Mouse (Mus musculus): ENCODE measurements around the gene Pik3cd.

Gene Pik3cd

GRCm38 (mm10) chr4:149609256-149610025 lies 92.9 kb downstream of the Pik3cd start:
- DNase-seq (ENCODE audit: inconsistent ontology term), result no peak

GRCm38 (mm10) chr4:149608309-149608638 lies 94.1 kb downstream of the Pik3cd start:
- DNase-seq (ENCODE audit: inconsistent ontology term), result no peak

GRCm38 (mm10) chr4:149607591-149608308 lies 94.6 kb downstream of the Pik3cd start:
- peak; percentile 73 for DNase-seq (ENCODE audit: inconsistent ontology term)

- DNase-seq (ENCODE audit: inconsistent ontology term), result no peak
Observed at GRCm38 (mm10) chr4:149606766-149607358, 95.5 kb downstream of the Pik3cd start.

- DNase-seq (ENCODE audit: inconsistent ontology term), result no peak
Observed at GRCm38 (mm10) chr4:149606056-149606455, 96.3 kb downstream of the Pik3cd start.

GRCm38 (mm10) chr4:149604518-149604917 lies 97.9 kb downstream of the Pik3cd start:
- DNase-seq (ENCODE audit: inconsistent ontology term), result no peak

GRCm38 (mm10) chr4:149603860-149604259 lies 98.5 kb downstream of the Pik3cd start:
- DNase-seq (ENCODE audit: inconsistent ontology term), result no peak

GRCm38 (mm10) chr4:149602236-149602635 lies 100.1 kb downstream of the Pik3cd start:
- DNase-seq (ENCODE audit: inconsistent ontology term), result no peak

GRCm38 (mm10) chr4:149601484-149601883 lies 100.9 kb downstream of the Pik3cd start:
- no peak for DNase-seq (ENCODE audit: inconsistent ontology term)

GRCm38 (mm10) chr4:149600130-149600529 lies 102.2 kb downstream of the Pik3cd start:
- DNase-seq (ENCODE audit: inconsistent ontology term), result no peak

GRCm38 (mm10) chr4:149599549-149599948 lies 102.8 kb downstream of the Pik3cd start:
- DNase-seq (ENCODE audit: inconsistent ontology term), result no peak

All from Muller cell, postnatal 12 days (primary cell).